Mouse (Mus musculus) fat pad, adult 2 months (tissue): Measurements from ENCODE around the gene Olfr815.
"Not testable (repeated sequence)": the region's sequence is repeated elsewhere in the genome, so short reads cannot be mapped to it uniquely, and the experiment has no call there.

Experiments
- DNase-seq: peaks from one replicate; pipeline ENCODE4 v3.0.0-alpha.2; 2011; ENCODE audit warnings: low read depth, low spot score; ENCODE audit errors: extremely low read depth

Gene Olfr815

DNA sequence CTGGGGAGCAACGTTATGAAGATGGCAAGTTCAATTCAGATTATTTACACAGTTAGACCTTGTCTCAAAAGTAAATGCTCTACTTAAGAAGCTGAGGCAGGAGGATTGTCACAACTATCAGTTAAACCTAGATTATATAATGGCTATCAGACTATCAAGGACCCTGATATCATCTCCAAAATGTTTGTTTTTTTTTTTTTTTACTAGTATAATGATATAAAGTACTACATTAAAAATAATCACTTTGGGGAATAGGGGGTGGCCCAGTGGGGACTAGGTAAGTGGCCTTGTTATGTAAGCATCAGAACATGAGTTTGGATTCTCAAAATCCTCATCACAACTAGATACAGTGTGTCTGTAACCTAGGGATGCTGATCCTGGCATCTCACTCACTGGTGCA, at the start of gene Olfr815:
Gene Olfr815, minus strand, starts transcription at position 101 of the 400 bp plus-strand sequence.
- not testable (repeated sequence) for DNase-seq

DNA sequence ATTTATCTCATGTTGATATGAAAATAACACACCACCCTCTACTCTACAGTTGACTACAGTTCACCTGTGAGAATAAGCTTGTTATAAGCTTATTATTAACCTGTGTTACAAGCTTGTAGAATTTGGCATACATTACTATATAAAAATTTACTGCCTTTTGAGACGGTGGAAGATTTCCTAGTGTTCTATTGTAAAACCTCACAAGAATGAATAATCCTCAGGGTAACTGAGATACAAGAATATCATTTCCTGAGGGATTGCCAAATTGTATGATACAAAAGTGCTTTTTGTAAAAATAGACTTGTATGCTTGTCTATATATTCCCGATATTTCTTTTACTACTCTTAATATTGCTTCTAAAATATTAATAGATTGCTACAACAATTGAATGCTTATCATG, 43.3 kb upstream of the Olfr815 start, which contains the start of gene Olfr818:
Gene Olfr818, minus strand, starts transcription at position 101 of the 400 bp plus-strand sequence.
- DNase-seq, result no peak

DNA sequence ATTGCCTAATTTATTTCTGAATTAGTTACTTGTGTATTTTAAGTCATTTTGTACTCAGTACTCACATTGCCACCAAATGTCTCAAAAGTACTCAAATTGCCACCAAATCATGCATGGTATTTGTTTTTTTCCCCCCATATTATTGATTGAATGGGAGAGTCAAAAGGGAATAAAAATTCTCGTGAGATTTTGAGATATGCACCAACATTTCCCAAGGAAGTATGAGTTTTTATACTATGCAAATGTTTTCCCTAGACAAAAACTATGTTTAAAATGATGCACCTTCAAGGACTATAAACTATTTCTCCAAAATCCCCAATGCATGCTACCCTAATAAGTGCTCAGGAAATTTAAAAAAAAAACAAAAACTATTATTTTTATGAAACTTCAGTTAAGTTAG, 9.8 kb upstream of the Olfr815 start, which contains the start of gene Olfr816:
Gene Olfr816, minus strand, starts transcription at position 101 of the 400 bp plus-strand sequence.
- DNase-seq, result no peak

DNA sequence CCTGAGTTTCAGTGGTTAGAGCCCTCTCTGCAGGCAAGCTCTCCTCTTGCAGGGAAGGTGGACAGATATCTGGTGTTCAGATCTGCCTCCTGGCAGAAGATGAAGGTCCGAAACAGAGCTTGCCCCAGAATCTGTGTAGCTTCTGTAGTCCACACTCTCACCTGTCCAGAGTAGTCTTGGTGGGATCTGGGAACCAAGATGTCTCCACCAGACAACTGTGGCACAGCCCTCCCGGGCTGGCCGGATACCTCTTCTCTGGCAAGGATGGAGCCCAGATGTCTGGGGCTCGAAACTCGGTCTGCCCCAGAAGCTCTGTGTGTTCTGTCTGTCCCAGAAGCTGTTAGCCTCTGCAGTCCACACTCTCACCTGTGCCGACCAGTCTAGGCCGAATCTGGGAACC, 19.7 kb downstream of the Olfr815 start:
- no peak for DNase-seq

DNA sequence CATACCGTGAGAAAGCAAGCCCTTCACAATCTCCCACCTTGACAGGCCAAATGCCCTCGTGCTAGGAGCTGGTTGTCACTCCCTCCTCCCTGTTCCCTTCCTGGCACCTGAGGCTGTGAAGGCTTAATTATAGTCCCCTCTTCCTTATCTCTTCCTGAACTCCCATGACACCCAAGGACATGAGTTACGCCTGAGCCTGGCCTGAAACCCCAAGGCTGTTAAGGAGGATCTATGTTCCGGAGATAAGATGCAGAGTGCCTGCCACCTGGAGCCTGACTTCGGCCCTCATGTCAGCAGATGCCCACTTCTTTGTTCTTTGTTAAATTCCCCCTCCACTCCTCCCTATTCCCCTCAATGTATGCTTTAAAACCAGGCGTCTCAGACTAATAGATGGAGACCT, 20.2 kb downstream of the Olfr815 start:
- DNase-seq, result not testable (repeated sequence)

DNA sequence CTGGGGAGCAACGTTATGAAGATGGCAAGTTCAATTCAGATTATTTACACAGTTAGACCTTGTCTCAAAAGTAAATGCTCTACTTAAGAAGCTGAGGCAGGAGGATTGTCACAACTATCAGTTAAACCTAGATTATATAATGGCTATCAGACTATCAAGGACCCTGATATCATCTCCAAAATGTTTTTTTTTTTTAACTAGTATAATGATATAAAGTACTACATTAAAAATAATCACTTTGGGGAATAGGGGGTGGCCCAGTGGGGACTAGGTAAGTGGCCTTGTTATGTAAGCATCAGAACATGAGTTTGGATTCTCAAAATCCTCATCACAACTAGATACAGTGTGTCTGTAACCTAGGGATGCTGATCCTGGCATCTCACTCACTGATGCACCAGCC, 25.9 kb downstream of the Olfr815 start, which contains the start of gene Olfr814:
Gene Olfr814, minus strand, starts transcription at position 101 of the 400 bp plus-strand sequence.
- DNase-seq, result not testable (repeated sequence)

DNA sequence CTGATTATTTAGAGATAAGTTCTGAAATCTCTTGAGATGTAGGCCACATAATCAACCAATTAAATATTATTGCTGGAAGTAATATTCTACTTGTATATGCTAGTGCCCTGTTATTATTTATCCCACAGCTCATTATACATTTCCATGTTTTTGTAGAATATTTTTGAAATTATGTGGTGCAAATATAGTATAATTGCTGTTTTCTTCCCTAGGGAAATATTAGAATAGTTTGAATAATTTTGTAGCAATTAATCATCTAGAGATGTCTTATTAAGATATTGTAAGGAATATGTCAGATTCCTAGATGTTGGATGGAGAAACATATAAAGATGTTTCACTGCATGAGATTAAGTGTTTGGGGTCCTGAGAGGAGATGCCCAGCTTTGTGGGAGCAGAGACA, 50.6 kb downstream of the Olfr815 start, which contains the start of gene Olfr813:
Gene Olfr813, plus strand, starts transcription at position 301 of the 400 bp plus-strand sequence.
- no peak for DNase-seq
